8 mouse cellular contexts compared by ENCODE assay signal in the genomic region with DNA sequence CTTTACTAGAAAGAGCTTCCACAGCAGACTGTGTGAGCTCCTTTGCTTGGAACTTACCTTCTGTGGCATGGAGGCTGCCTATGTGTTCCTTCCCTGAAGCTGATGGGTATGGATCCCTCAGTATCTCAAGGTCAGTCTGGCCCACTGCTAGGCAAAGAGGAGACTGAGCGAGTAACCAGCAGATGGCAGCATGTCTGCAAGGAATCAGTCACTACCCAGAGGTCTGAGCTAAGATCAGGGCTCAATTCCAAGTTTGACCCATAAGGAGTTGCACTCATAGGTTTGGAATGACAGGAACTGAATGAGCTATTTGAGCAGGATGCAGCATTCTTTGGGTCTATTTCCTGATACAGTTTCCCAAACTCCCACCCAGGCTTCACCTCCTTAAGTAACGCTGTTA. TPM values are rescaled to one million over a fixed set of nuclear protein-coding genes. Genes with fewer than 3 reads are reported as not detected.
DNase-seq lines count a peak whose midpoint lies in the region; TF ChIP-seq lines count a peak whose summit lies in the region.
"Had no signal": no experiment of that assay in that cellular context is flagged by ENCODE, and none has a peak within 500 bp of the region (broad histone marks: within the 10 kb centered on the region; RNA-seq: fewer than 3 reads in every experiment).

No protein-coding gene starts in this region.

- H3K9me3 ChIP-seq in CH12.LX (replicated peaks; ENCODE audit: low read length) = no peaks in the 10 kb centered on the region
- no peaks in the 10 kb centered on the region for H3K9me3 ChIP-seq in embryonic facial prominence, embryonic 10.5 days

- H3K4me2 ChIP-seq in CH12.LX (ENCODE audit: insufficient read depth, low read depth, poor library complexity, severe bottlenecking) (no peak overlapping the region), myocyte (ENCODE audit: low read depth) (peak overlapping the region; percentile 58)

- peak; percentile 41 to 70; a peak in 3 of 4 replicates for TF ChIP-seq CTCF in CH12.LX (conservative IDR thresholded peaks at IDR 0.05 in 1 of 2, IDR thresholded peaks at IDR 0.05 in 1 of 2; ENCODE audit: low read depth in 2 of 2, low read length in 2 of 2)

- peak; percentile 31 for DNase-seq in CH12.LX (ENCODE audit: extremely low read depth)
- peak; percentile 94 for DNase-seq in NIH3T3 (ENCODE audit: low read depth)
- DNase-seq in embryonic facial prominence, embryonic 10.5 days (ENCODE audit: low spot score) = peak; percentile 42
- DNase-seq in heart, postnatal 14 days = peak; percentile 71 to 81
- DNase-seq in left cerebral cortex, postnatal 10 days (ENCODE audit: extremely low spot score in 1 of 2, low spot score in 2 of 2) = peak; percentile 27 to 58
- DNase-seq in thymus, postnatal 10 days (ENCODE audit: low spot score in 2 of 2) = no peak

- no peaks in the 10 kb centered on the region for H3K4me1 ChIP-seq in CH12.LX (ENCODE audit: control insufficient read depth in 1 of 2, insufficient read depth in 2 of 2)
- H3K4me1 ChIP-seq in embryonic facial prominence, embryonic 10.5 days = no peaks in the 10 kb centered on the region

- H3K27ac ChIP-seq in CH12.LX (ENCODE audit: insufficient read depth, low read depth) = no peak overlapping the region
- H3K27ac ChIP-seq in embryonic facial prominence, embryonic 10.5 days (replicated peaks) = no peak overlapping the region

- dilution Hi-C loops in CH12.LX (cut with MboI; ENCODE audit: extremely low pct_ligation_motif_present, extremely low pct_unique_long_range_greater_than_20kb, low sequenced_read_pairs) = no loop called here

- H3K36me3 ChIP-seq in CH12.LX (replicated peaks in 1 of 2; ENCODE audit: control insufficient read depth in 1 of 2, insufficient read depth in 1 of 2, low read length in 1 of 2) (no peaks in the 10 kb centered on the region), myocyte (ENCODE audit: control insufficient read depth, insufficient read depth) (no peaks in the 10 kb centered on the region)
- H3K36me3 ChIP-seq in embryonic facial prominence, embryonic 10.5 days (replicated peaks) = no peaks in the 10 kb centered on the region

- TF ChIP-seq POLR2A in CH12.LX (IDR thresholded peaks at IDR 0.05; ENCODE audit: low read depth, low read length) (no peak), myocyte (IDR thresholded peaks at IDR 0.05; ENCODE audit: insufficient read length, low read depth) (no peak)

- peak; percentile 59 for TF ChIP-seq RAD21 in CH12.LX (IDR thresholded peaks at IDR 0.05; ENCODE audit: low read depth, low read length)

- H3K4me3 ChIP-seq in CH12.LX (replicated peaks in 1 of 3; ENCODE audit: low read depth in 2 of 3, low read length in 2 of 3, poor library complexity in 1 of 3) (no peak overlapping the region), myocyte (no peak overlapping the region)
- no peak overlapping the region for H3K4me3 ChIP-seq in embryonic facial prominence, embryonic 10.5 days

- in situ Hi-C loops in CH12.LX (cut with MboI; ENCODE audit: low pct_ligation_motif_present, low pct_unique_long_range_greater_than_20kb, low sequenced_read_pairs) = loop anchor here (5.0 to 25.0 kb wide), 2 partner anchors 130 to 455 kb away; partner anchors contain the start of gene Sntg2

- H3K9ac ChIP-seq in CH12.LX (ENCODE audit: insufficient read depth, low read depth) = no peak overlapping the region

- WGBS in embryonic facial prominence, embryonic 10.5 days = 52% methylated on average over 2 of the region's 2 CpGs

- no peak overlapping the region for H3ac ChIP-seq in myocyte (ENCODE audit: control insufficient read depth, insufficient read length)

- H3K27me3 ChIP-seq in CH12.LX (replicated peaks) (no peaks in the 10 kb centered on the region), myocyte (ENCODE audit: control insufficient read depth, insufficient read depth, insufficient read length) (no peaks in the 10 kb centered on the region)
- no peaks in the 10 kb centered on the region for H3K27me3 ChIP-seq in embryonic facial prominence, embryonic 10.5 days (replicated peaks; ENCODE audit: low read depth, poor library complexity, severe bottlenecking)

- no peak for TF ChIP-seq EP300 in CH12.LX (IDR thresholded peaks at IDR 0.05; ENCODE audit: low read length)

- H3K79me2 ChIP-seq in CH12.LX (replicated peaks; ENCODE audit: control insufficient read depth, extremely low read depth, insufficient read depth, poor library complexity, severe bottlenecking) (no peaks in the 10 kb centered on the region), myocyte (ENCODE audit: control insufficient read depth, insufficient read depth) (no peaks in the 10 kb centered on the region)

- intact Hi-C loops in heart, postnatal 14 days (cut with DNase I) = loop anchor here (1.0 to 5.0 kb wide), 3 partner anchors 134 to 675 kb away; partner anchors contain the start of gene Tmem18
- intact Hi-C loops in left cerebral cortex, postnatal 10 days (cut with DNase I) = no loop called here

TF ChIP-seq in CH12.LX, 34 proteins besides CTCF, POLR2A, EP300 and RAD21:
- no peak for TF ChIP-seq JUN (IDR thresholded peaks at IDR 0.05; ENCODE audit: insufficient read depth, low read depth, low read length)
- TF ChIP-seq SMC3 (IDR thresholded peaks at IDR 0.05; ENCODE audit: low read depth, low read length) = peak; percentile 52
TF ChIP-seq in CH12.LX: peak in this region for 1.

TF ChIP-seq in myocyte, 11 proteins besides CTCF, POLR2A, EP300 and RAD21:
- TF ChIP-seq SRF (IDR thresholded peaks at IDR 0.05; ENCODE audit: control insufficient read depth, insufficient read length, low read depth) = peak; percentile 84
- no peak for TF ChIP-seq MYOD1 (IDR thresholded peaks at IDR 0.05; ENCODE audit: control insufficient read depth in 1 of 3, insufficient read length in 2 of 3, low read depth in 2 of 3)
- no peak for TF ChIP-seq TCF12 (IDR thresholded peaks at IDR 0.05; ENCODE audit: insufficient read depth, poor library complexity, severe bottlenecking)
- TF ChIP-seq CEBPB (IDR thresholded peaks at IDR 0.05; ENCODE audit: insufficient read depth, poor library complexity, severe bottlenecking) = no peak

RNA-seq across cellular contexts. Expression of gene Pxdn, which starts 30.4 kb away (rescaled TPM):
- total RNA-seq in CH12.LX (2012; rRNA removed) (0.04 TPM in 1 of 2 replicates, not detected in the other), CH12.LX (2014; rRNA removed) (0.11 and 0.21 TPM in 2 replicates)
- polyA plus RNA-seq in CH12.LX (2012; ENCODE audit: insufficient read length, low read depth) (0.14 and 0.27 TPM in 2 replicates), myocyte (2012; fragmentation: generic; extraction: Trizol) (50.5 TPM)
- polyA plus RNA-seq in embryonic facial prominence, embryonic 10.5 days (2016; fragmentation: Nextera tagmentation; extraction: Ambion mirVana) = 113 and 118 TPM in 2 replicates
- total RNA-seq in heart, postnatal 14 days (2021) = 100 to 1,000 TPM; 144 to 151 TPM
- total RNA-seq in left cerebral cortex, postnatal 10 days (2021) = 10 to 100 TPM; 46.3 to 49.9 TPM
- total RNA-seq: neutrophil, adult 5-6 weeks had no signal

Comparison
In these comparisons a context has a peak if more than half of its experiments do, and no peak if none do; other contexts are left out.
1. DNase-seq: peak in CH12.LX (single experiment), NIH3T3 (single experiment), embryonic facial prominence, embryonic 10.5 days (single experiment), heart, postnatal 14 days (2 of 2) and left cerebral cortex, postnatal 10 days (2 of 2); none in thymus, postnatal 10 days (0 of 2).
2. RNA of gene Pxdn, which starts 30.4 kb away (total RNA-seq): 144 to 151 TPM in heart, postnatal 14 days and 46.3 to 49.9 TPM in left cerebral cortex, postnatal 10 days; 0.04 to 0.21 TPM in CH12.LX; every median in the first group is over 10 times any median in the second.